Mouse (Mus musculus) layer of hippocampus, postnatal 14 days (tissue): ENCODE results near the gene Ccdc84. TPM values are rescaled to one million over a fixed set of nuclear protein-coding genes. Genes with fewer than 3 reads are reported as not detected.
A peak's percentile ranks its signal among the peaks of the same experiment; 100 is the strongest.
"Not testable (repeated sequence)": the region's sequence is repeated elsewhere in the genome, so short reads cannot be mapped to it uniquely, and the experiment has no call there.

Experiments
- DNase-seq, 2 experiments: peaks; one replicate each; pipeline ENCODE4 v3.0.0; 2021 to 2022; ENCODE audit warnings: low spot score in 2 of 2, mixed read lengths in 1 of 2
- total RNA-seq, 2 experiments: library from RNA; stranded (reverse); gene quantifications; 2 replicates each; pipeline ENCODE4 v1.2.3; 2021

Ccdc84 gene
- total RNA-seq, 2 experiments from 2014 or later: 19.6 to 24.1 TPM

DNA sequence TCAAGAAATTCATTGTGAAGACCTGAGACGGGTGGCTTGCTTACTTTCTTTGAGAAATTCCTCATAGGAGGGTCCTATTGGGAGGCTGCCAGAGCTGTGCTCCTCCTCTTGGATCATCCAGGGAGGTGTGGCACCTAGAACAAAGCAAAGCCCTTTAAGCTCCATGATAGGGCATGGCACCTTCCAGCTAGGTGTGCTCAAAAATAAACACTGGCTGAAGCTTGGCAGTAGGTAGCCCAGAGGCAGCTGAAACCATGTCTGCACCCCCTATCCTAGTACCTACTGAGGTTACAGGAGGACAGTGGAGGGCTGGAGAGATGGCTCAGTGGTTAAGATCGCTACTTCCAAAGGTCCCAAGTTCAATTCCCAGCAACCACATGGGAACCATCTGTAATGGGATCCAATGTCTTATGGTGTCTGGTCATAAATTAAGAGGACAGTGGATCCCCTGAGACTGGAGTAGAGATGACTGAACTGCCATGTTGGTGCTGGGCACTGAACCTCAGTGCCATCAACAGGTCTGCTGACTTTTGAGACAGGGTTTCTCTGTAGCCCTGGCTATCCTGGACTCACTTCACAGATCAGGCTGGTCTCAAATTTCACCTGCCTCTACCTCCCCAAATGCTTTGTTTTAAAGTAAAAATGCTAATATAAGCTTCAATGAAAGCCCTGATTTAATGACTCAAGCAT is 7.6 kb downstream of the Ccdc84 start:
- DNase-seq: no peak

DNA sequence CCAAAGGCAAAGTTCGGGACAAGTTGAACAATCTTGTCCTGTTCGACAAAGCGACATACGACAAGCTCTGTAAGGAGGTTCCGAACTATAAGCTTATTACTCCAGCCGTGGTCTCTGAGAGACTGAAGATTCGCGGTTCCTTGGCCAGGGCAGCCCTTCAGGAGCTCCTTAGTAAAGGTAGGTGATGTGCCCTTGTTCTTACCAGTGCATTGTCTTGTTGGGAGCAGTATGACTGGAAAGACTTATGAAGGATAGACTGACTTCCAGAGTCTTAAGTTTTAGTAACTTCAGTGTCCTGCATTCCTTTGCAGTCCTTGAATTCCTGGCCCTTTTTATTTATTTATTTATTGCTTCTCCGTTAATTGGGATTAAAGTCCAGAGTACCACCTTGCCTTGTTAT is 9.7 kb downstream of the Ccdc84 start:
- not testable (repeated sequence) for DNase-seq

DNA sequence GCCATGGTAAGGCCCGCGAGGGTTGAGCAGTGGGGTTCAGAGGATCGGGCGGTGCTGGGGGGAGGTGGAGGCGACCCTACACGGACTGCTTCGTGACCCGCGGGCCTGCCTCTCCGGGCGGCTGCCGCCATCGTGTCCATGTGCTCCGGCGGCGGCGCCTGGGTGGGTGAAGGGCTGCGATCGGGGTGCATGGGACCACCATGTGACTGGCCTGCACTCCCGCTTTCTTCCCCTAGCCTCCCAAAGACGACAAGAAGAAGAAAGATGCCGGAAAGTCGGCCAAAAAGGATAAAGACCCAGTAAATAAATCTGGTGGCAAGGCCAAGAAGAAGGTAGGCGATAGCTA is 10.6 kb downstream of the Ccdc84 start:
- no peak for DNase-seq

DNA sequence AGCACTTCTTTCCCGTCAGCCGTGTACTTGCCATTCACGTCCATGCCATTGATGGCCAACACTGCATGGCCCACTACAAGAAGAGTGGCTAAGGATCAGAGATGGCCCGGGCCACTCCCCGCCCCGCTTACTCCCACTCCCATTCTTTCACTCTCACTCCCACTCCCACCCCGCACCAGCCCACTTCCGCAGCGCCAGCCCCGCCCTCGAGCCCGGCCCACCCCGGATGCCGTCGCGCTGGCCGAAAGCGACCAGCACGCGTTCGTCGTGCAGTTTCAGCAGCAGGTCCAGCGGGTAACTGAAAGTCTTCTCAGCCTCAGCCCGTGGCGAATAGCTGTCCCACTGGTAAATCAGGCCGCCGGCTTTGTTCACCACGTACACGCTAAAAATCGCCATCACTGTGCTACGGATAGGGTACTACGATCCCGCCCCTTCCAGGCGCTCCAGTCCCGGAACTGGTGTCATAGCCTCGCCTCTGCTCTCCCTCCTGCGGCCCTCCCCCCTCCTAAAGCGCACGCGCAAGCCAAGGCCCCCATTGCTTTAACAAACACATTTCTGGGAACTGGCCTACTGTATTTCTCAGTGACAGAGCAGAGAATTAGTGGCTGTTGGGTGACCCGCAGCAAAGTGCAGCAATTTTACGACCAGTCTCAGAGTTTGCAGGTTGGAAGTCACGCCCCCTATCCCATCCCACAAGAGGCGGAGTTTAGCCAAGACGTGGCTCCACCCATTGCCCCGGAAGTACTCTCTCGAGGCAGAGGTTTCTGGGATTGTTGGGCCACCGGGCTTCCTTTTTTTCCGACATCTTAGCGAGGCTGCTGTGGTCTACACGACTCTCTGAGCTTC is 11.2 kb downstream of the Ccdc84 start, which contains the start of the genes Rps25 and Trappc4:
Rps25 (plus strand) TSS at position 234 of the 846 bp plus-strand sequence.
Trappc4 (minus strand) TSS at position 695 of the 846 bp plus-strand sequence.
- peak; percentile 94 to 95 for DNase-seq

DNA sequence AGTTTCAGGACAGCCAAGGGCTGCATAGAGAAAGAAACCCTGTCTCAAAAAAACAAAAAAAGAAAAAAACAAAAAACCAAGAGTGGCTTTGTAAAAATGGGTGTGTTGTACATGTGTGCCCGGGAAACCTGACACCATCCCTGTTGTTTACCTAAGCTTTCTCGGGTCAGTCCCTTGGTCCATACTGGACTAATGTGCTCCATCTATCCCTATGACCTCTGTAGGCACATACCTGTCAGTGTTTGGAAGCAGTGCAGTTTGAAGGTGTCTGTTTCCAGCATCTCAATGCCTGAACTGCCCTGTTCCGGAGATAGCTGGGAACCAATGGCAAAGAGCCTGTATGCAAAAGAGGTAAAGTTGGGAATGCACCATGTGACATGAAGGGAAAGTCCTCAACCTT is 13.4 kb downstream of the Ccdc84 start:
- no peak for DNase-seq

DNA sequence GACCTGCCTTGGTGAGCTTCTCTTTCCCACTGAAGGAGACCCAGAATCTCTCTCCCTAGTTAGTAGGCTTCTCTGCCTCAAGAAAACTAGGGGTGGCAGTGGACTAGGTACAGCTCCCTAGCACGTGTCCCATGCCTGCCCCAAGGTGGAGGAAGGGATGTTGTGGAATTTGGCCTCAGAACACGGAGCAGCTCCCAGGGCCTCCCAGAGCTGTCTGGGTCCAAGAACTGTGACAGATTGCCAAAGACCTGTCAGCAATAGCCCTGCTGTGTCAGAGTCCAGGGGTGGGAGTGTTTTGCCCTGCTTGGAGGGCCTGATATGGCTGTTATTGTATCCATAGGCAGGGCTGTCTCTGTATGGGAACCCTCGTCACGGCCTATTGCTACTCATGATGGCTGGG is 17.3 kb downstream of the Ccdc84 start:
- no peak for DNase-seq

DNA sequence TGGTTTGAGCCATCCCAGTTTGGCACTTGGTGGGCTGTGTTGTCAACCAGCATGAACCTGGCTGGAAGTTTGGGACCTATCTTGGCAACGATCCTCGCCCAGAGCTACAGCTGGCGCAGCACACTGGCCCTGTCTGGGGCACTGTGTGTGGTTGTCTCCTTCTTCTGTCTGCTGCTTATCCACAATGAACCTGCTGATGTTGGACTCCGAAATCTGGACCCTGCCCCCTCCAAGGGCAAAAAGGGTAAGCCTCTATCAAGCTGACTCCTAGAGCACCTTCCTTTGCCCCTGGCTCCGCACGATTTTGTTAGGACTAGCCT is 18.6 kb downstream of the Ccdc84 start:
- no peak for DNase-seq

DNA sequence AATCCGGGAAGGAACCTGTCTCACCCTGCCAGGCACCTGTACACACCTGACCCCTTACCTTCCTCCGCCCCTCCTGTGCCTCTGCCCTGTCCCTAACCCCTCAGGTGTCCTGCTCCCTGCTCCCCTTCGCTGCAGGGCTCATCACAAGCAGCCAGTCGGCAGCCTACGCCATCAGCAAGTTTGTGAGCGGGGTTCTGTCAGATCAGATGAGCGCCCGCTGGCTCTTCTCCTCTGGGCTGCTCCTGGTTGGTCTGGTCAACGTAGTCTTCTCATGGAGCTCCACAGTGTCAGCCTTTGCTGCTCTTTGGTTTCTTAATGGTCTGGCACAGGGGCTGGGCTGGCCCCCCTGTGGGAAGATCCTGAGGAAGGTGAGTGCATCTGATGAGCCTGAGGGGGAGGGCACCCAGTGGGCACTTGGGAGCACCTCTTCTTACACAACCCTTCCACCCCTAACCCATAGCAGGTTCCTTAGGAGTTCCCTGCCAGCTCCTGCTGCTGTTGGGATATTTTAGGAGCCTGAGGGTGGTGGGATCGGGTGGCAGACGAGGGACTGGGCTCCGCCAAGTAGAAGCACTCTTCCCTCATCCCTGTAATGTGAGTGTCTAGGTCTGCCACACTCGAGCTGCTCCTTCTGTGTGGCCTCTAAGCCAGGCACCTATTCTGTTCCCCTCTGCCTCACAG is 19.1 kb downstream of the Ccdc84 start:
- no peak for DNase-seq

DNA sequence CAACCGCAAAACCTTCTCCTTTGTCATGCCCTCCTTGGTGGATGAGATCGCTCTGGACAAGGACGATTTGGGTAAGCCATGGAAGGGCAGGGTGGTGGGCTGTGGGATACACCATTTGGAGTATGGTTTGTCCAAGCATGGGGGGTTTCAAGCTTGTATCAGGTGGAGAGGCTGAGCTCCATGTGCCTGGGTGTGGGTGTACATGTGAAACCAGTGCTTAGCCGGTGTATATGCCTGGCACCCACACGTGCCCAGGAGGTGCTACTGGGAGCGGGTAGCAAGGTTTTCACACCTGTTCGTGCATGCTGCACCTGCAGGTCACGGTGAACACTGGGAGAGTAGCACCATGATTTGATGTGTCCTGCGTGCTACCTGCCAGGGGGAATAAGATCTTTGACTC is 19.8 kb downstream of the Ccdc84 start:
- DNase-seq: no peak

DNA sequence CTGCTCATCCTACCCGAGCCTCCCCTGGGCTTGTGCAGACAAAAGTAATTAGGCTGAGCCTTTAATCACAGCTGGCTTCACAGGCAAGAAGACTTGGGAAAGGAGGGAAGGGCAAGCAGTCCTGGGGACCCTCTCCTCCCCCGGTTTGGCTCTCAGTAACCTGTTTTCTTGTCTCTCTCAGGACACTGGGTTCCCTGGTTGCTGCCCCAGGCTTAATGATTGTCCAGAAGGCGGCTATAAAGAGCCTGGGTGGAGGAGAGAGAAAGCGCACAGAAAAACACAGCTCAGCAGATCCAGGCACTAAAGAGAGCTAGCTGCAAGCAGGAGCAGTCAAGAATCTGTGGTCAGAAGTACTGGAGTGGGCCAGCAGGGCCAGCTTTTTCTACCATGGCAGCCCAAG is 20.3 kb downstream of the Ccdc84 start:
- no peak for DNase-seq

DNA sequence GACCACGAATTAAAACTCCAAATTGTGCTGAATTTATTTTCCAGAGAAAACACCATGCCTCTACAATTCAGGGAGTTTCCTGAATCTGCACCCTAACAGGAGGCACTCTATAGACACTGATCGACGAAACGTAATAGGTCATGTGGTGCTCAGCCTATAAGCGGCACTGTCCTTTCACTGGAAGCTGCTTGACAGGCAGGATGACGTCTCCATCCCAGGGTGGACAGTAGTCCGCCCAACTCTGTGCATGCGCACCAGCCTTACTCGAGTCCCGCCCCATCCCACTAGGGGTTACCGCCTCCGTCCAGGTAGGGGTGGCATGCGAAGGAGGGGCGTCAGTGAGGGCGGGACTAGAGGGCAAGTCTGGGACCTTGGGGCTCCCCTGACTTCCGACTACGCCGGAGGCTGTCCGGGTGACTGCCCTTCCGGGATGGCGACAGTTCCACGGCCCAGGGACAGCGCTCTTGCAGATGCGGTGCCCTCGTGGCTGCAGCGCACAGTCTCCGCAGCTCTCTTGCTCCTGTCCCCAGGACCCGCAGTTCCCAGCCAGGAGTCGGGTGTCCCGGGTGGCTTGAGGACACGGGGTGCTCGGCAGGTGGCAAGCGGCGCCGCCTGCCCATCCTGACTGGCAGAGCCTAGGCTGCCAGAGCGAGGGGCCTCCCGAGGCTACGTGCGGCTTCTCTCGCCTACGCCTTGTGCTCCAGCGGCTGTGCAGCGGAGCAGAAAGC is 21.5 kb downstream of the Ccdc84 start, which contains the start of gene Slc37a4:
Slc37a4 (plus strand) TSS at position 169 of the 728 bp plus-strand sequence.
- peak; percentile 86 to 96 for DNase-seq

DNA sequence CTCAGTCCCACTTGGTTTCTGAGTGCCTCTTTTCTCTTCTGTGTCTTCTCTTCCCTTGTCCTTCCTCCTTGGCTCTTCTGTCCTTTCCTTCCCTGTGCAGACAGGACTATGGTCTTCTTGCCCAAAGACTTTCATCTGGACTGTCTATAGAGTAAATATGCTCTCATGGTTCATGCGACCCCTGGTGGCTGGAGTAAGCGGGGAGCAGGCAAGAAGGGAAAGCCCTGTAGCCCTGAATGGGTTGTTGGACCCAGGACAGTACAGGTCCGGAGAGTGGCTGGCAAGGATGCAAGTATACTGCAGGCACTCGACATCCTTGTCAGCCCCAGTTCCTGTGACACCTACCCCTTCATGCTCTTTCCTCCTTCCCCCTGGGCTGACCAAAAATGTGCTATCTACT is 26.9 kb downstream of the Ccdc84 start:
- DNase-seq: peak in 1 of 2 experiments; percentile 63

DNA sequence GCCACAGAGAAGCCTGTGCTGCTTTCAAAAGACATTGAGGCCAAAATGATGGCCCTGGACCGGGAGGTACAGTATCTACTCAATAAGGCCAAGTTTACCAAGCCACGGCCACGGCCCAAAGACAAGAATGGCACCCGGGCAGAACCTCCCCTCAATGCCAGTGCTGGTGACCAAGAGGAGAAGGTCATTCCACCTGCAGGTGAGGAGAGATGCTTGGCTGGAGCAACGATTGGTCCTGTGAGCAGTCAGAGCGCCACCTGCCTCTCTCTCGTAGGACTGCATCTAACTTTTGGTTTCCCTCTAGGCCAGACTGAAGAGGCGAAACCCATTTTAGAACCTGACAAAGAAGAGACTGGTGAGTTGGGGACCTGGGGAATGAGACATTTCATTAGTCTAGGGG is 29.1 kb downstream of the Ccdc84 start:
- DNase-seq: no peak

DNA sequence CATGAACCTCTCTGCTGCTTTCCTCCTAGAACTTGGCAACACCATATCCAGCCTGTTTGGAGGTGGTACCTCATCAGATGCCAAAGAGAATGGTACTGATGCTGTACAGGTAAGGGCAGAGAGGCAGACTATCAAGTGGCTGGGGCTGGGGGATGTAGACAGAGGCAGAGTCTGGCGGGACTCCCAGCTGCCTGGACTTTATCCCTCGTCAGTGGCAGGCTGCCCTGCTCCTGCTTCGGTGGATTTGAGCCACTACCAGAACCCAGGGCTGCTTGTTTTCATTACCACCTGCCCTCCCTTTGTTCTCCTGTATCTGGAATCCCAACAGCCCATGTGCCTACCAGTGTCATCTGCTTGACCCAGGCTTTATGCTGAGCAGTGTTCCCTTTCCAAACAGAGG is 31.1 kb downstream of the Ccdc84 start:
- no peak for DNase-seq

DNA sequence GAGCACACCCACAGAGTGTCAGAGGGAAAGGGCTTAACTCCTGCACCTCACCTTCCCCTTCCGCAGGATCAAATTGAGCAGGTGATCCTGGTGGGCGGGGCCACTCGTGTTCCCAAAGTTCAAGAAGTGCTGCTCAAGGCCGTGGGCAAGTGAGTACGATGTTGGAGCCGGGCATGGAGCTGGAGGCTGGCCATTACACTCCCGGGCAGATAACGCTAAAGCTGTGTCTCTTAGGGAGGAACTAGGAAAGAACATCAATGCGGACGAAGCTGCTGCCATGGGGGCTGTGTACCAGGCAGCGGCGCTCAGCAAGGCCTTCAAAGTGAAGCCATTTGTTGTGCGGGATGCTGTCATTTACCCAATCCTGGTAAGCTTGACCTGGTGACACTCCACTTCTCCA is 33.8 kb downstream of the Ccdc84 start:
- DNase-seq: no peak

DNA sequence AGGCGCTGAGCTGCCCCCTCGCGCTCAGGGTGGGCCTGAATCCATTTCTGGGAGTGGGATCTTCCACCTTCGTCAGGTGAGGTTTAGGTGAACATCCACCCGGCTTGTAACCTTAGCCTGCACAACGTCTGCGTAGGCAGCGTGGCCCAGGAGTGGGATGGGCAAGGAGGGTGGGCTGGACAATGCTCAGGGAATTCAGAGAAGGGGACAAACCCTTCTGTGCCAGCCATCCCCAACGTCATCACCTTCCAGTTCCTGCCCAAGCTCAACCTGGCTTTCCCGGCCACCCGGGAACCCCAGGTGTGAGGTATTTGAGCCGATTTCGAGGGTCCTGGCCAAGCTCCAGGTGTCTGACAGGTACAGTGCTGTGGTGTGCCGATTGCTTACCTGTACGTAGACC is 38.5 kb downstream of the Ccdc84 start:
- DNase-seq: no peak

DNA sequence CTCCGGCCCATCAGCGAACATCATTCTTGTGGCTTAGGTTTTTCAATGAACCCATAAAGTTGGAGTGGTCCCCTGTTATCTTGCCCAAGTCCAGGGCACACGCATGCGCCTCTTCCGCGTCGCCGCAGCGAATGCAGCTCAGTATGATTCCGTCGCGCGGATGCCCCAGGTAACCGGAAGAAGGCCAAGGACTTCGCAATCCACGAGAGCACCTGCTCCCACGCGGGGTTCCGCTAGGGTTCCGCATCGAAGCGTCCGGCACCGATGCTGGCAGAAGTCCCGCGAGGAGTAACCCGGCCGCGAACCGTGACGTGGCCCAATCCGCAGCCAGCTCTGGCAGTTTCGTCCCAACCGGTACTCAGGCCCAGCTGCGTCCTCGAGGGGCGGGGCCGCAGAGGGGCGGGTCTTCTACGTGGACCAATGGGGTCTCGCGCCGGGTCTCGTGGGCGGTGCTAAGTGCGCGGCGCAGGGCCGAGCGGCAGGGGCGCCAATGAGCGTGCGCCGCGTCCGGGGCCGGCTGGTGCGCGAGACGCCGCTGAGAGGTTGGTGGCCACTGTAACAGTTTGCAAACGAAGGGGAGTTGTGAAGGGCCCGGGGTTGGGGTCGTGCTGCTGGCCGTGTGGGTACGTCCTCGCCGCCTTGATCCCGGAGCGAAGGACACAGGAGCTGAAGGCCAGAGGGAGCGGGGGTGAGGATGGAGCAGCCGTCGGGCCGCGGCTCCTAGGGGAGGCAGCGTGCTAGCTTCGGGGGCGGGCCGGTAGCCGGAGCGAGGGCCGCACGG is 39.1 kb downstream of the Ccdc84 start, which contains the start of gene Hyou1:
Hyou1 (plus strand) TSS at position 437 of the 781 bp plus-strand sequence.
- peak; percentile 99 for DNase-seq

DNA sequence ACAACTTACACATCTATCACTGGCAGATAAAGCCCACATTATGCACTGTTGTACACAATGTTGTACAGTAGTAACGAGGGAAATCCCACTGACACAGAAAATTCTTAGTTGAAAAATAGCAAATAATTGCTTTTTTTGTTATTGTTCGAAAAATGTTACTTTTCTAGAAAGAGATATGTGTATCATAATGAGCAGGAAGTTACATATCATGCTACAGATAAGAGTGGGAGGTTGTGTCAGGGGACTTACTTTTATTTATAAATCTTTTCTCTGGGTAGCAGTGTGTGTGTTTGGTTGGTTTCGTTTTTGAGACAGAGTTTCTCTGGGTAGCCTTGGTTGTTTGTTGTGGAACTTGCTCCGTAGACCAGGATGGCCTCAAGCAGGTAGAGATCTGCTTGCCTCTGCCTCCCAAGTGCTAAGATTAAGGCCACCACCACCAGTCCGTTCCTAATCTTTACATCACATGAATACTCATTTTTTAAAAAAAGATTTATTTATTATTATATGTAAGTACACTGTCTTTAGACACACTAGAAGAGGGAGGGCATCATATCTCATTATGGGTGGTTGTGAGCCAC is 40.1 kb downstream of the Ccdc84 start:
- no peak for DNase-seq

DNA sequence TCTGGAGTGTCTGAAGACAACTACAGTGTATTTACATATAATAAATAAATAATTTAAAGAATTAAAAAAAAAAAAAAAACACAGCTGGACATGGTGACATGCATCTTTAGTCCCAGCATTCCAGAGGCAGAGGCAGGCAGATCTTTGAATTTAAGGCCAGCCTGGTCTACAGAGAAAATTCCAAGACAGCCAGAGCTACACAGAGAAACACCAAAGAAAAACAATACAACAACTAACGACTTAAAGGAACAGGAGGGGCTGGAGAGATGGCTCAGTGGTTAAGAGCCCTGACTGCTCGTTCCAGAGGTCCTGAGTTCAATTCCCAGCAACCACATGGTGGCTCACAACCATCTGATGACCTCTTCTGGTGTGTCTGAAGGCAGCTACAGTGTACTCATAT is 41.0 kb downstream of the Ccdc84 start:
- not testable (repeated sequence) for DNase-seq

DNA sequence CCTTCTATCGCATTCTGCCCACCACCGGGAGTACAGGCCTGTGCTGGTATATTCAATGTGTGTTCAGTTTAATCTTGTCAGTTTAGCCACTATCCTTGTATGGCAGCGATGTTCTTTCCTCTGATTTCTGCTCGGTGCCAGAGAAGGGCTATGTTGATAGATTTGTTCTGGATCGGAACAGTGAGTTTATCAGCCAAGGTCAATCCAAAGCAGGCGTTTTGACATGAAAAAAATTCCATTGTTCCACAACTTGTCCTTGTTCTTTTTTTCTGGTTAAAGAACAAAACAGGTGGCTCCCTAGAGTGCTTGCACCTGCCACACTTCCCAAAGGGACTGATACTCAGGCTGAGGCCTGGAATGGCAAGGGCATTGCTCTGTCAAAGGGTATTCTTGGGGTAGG is 42.2 kb downstream of the Ccdc84 start:
- no peak for DNase-seq
